Mouse (Mus musculus): Measurements from ENCODE around the gene Rgs14. TPM values are rescaled to one million over a fixed set of nuclear protein-coding genes. Genes with fewer than 3 reads are reported as not detected.

Gene Rgs14
- 0.15 and 0.31 TPM in 2 replicates for polyA plus RNA-seq (2014; fragmentation: Nextera tagmentation; extraction: Ambion mirVana)

DNA sequence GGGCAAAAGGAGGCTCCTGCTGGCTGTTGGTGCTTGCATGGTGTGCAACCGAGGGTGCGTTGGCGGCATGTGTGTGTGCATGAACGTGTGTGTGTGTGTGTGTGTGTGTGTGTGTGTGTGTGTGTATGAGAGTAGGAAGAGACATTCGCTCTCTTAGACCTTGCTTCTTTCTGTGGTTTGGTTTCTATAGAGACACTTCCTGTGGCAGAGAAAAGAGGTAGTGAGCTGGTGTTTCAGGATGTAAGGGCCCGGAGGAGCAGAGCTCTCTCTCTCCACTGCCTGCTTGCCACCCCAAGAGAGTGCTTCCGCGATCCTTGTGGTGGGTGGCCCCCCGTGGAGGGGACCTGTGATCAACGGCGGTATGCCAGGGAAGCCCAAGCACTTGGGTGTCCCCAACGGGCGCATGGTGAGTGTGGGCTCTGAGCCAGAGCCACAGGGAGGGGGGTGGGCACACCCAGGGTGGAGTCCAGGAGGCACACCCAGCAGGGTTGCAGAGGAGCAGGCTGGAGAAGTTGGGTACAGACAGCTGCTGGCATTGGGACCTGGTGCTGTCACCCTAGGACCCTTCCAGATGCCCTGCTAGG, at the start of gene Rgs14:
Rgs14 (plus strand) TSS at position 202 of the 584 bp plus-strand sequence.
- no peaks in the 10 kb centered on the region for H3K4me1 ChIP-seq (ENCODE audit: control insufficient read depth, insufficient read depth, low read length)
- no peak within 1 kb of the TSS; the same call in 1 of the 2 replicates for H3K4me2 ChIP-seq
- H3K9ac ChIP-seq (ENCODE audit: low read depth, low read length), result no peak within 1 kb of the TSS
- no peaks in the 10 kb centered on the region for H3K36me3 ChIP-seq (ENCODE audit: control insufficient read depth, insufficient read depth, low read length)
- no peak within 1 kb of the TSS for H3K4me3 ChIP-seq (ENCODE audit: low read depth, low read length)
- H3K27me3 ChIP-seq (ENCODE audit: control insufficient read depth, insufficient read depth, low read length), result peaks cover 33% of the 10 kb centered on the region
- no peak for ATAC-seq (replicated peaks; ENCODE audit: insufficient number of reproducible peaks, low FRiP score, low TSS enrichment)
- no peaks in the 10 kb centered on the region for H3K9me3 ChIP-seq (replicated peaks; ENCODE audit: control insufficient read depth, low read length)
- 52% methylated on average over 13 of the region's 13 CpGs for WGBS (ENCODE audit: insufficient replicate concordance)
- H3K27ac ChIP-seq (ENCODE audit: low read depth, low read length), result no peak within 1 kb of the TSS

DNA sequence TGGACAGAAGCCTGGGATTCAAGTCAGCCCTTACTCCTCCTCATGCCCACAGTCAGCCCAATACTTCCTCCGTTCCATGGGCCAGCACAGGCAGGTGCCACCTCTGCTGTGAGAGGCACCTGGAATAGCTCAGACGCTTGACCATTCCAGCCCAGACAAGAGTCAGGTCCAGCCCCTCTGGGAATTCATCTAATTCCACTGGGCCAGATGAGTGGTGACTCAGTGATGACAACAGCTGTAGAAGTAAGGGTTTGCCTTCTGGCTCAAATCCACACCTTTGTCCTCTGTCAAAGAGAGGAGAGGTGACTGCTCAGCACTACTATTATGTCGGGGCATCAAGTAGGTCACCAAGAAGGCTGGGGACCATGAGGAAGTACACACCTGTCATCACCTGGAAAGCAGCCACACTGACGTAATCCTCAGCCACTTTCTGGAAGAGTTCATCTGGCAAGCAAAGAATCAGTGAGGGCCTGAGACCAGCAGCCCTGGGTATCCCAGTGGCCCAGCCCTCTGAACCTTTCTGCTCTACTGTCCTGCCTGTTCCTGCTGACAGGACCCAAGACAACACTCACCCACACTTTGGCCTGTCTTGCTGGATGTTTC, 49.5 kb upstream of the Rgs14 start, which contains the start of gene Prelid1:
Prelid1 (plus strand) TSS at position 570 of the 603 bp plus-strand sequence.
- Histone ChIP-seq H3K4me2 (peak within 1 kb of the TSS; percentile 86), H3K9ac (ENCODE audit: low read depth, low read length) (peak within 1 kb of the TSS; percentile 89), H3K4me3 (ENCODE audit: low read depth, low read length) (peak within 1 kb of the TSS; percentile 81), H3K9me3 (replicated peaks; ENCODE audit: control insufficient read depth, low read length) (no peaks in the 10 kb centered on the region), H3K4me1 (ENCODE audit: control insufficient read depth, insufficient read depth, low read length) (peaks cover 22% of the 10 kb centered on the region), H3K27me3 (ENCODE audit: control insufficient read depth, insufficient read depth, low read length) (no peaks in the 10 kb centered on the region), H3K27ac (ENCODE audit: low read depth, low read length) (no peak within 1 kb of the TSS), H3K36me3 (ENCODE audit: control insufficient read depth, insufficient read depth, low read length) (peaks cover 16% of the 10 kb centered on the region)
- no peak for ATAC-seq (replicated peaks; ENCODE audit: insufficient number of reproducible peaks, low FRiP score, low TSS enrichment)
- WGBS (ENCODE audit: insufficient replicate concordance), result 64% methylated on average over 4 of the region's 4 CpGs

DNA sequence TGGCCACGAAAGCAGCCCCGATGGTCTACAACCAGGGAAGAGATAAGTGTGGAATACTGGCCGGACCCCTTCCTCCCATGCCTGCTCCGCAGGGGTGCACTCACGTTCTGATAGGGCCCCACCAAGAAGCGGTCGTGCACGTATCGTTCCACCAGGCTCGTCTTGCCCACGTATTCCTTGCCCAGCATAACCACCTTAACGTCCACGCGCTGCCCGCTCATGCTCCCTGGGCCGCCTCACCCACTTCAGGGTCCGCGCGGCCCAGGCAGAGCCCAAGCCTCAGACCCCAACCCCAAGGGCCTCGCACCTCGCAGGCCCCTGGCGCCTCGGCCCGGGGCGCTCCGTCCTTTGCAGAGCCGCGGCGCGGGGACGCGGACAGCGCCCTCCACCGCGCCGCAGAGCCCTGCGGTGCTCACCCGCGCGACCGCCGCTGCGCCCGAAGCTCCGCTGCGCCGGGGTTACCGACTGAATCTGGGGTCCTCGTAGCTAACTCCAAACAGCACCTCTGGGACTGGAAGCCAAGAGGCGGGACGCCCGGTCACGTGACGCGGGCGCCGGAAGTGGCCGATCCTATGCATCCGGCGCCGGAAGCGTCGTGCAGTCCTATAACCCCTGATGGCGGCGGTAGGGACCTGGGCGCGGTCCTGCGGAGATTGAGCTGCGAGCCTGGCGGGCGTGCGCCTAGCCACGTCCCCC, 48.0 kb upstream of the Rgs14 start, which contains the start of gene Rab24:
Rab24 (minus strand) TSS at position 513 of the 696 bp plus-strand sequence.
- WGBS (ENCODE audit: insufficient replicate concordance), result under 1% methylated on average over 73 of the region's 73 CpGs
- peaks cover 22% of the 10 kb centered on the region for H3K4me1 ChIP-seq (ENCODE audit: control insufficient read depth, insufficient read depth, low read length)
- H3K9ac ChIP-seq (ENCODE audit: low read depth, low read length), result peak within 1 kb of the TSS; percentile 89
- H3K4me2 ChIP-seq, result peak within 1 kb of the TSS; percentile 86
- H3K27me3 ChIP-seq (ENCODE audit: control insufficient read depth, insufficient read depth, low read length), result no peaks in the 10 kb centered on the region
- H3K36me3 ChIP-seq (ENCODE audit: control insufficient read depth, insufficient read depth, low read length), result peaks cover 26% of the 10 kb centered on the region
- peak within 1 kb of the TSS; percentile 68 for H3K27ac ChIP-seq (ENCODE audit: low read depth, low read length)
- ATAC-seq (replicated peaks; ENCODE audit: insufficient number of reproducible peaks, low FRiP score, low TSS enrichment), result peak; percentile 81
- H3K9me3 ChIP-seq (replicated peaks; ENCODE audit: control insufficient read depth, low read length), result no peaks in the 10 kb centered on the region
- H3K4me3 ChIP-seq (ENCODE audit: low read depth, low read length), result peak within 1 kb of the TSS; percentile 81

DNA sequence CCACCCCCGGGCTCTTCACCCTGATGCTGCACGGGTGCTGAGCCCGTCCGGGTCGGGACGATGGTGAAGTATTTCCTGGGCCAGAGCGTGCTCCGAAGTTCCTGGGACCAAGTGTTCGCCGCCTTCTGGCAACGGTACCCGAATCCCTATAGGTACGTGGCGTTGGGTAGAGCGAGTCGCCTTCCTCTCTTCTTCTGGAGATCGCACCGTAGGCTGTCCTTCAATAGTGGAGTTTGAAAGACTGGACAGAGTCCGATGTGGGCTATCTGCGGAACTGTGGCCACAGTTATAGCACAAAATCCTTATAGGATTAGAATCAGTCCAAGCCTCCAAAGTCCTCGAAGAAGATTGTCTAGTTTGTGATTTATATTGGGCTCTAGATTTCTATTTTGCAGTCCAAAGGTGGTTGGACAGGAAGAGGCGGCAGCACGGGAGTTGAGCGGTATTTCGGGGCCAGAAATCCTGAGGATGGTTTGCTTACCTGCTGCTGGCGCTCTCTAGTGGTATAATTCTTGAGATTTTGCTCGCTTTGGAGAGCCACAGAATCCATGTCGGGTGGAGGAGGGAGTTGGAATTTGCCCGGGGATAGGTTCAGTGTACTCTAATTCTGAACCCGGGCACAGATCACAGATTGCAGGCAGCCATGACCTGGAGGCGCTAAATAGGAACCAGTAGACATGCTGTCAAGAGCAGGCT, 47.3 kb upstream of the Rgs14 start:
- WGBS (ENCODE audit: insufficient replicate concordance), result under 1% methylated on average over 31 of the region's 31 CpGs
- no peaks in the 10 kb centered on the region for H3K9me3 ChIP-seq (replicated peaks; ENCODE audit: control insufficient read depth, low read length)
- H3K9ac ChIP-seq (ENCODE audit: low read depth, low read length), result peak overlapping the region; percentile 89
- peak overlapping the region; percentile 81 for H3K4me3 ChIP-seq (ENCODE audit: low read depth, low read length)
- H3K4me2 ChIP-seq, result peak overlapping the region; percentile 86
- no peak for ATAC-seq (replicated peaks; ENCODE audit: insufficient number of reproducible peaks, low FRiP score, low TSS enrichment)
- H3K27me3 ChIP-seq (ENCODE audit: control insufficient read depth, insufficient read depth, low read length), result no peaks in the 10 kb centered on the region
- H3K27ac ChIP-seq (ENCODE audit: low read depth, low read length), result peak overlapping the region; percentile 68
- H3K36me3 ChIP-seq (ENCODE audit: control insufficient read depth, insufficient read depth, low read length), result peaks cover 21% of the 10 kb centered on the region
- H3K4me1 ChIP-seq (ENCODE audit: control insufficient read depth, insufficient read depth, low read length), result peaks cover 22% of the 10 kb centered on the region

DNA sequence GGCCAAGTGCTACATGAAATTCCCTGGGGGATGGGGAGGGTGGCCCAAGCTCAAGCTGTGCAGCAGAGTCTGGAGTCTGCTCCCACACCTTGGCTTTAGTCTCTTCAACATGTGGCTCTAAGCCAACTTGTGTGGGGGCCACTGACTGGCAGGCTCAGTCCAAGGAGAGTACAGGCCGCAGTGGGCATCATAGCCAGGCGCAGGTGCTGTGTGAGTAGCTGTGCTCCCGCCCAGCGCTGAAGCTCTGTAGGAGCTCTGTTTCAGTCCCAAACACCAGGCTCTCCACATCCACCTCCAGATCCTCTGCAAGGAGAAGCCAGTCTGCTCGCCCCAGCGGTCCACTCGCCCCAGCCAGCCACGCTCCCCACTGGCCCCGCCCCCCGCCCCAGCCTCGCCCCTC, 43.9 kb upstream of the Rgs14 start:
- 76% methylated on average over 11 of the region's 11 CpGs for WGBS (ENCODE audit: insufficient replicate concordance)
- Histone ChIP-seq H3K4me3 (ENCODE audit: low read depth, low read length) (no peak overlapping the region), H3K4me1 (ENCODE audit: control insufficient read depth, insufficient read depth, low read length) (peaks cover 35% of the 10 kb centered on the region), H3K36me3 (ENCODE audit: control insufficient read depth, insufficient read depth, low read length) (peaks cover 18% of the 10 kb centered on the region), H3K27ac (ENCODE audit: low read depth, low read length) (no peak overlapping the region), H3K9ac (ENCODE audit: low read depth, low read length) (no peak overlapping the region), H3K4me2 (no peak overlapping the region), H3K9me3 (replicated peaks; ENCODE audit: control insufficient read depth, low read length) (no peaks in the 10 kb centered on the region), H3K27me3 (ENCODE audit: control insufficient read depth, insufficient read depth, low read length) (peaks cover 6% of the 10 kb centered on the region)
- ATAC-seq (replicated peaks; ENCODE audit: insufficient number of reproducible peaks, low FRiP score, low TSS enrichment), result no peak

DNA sequence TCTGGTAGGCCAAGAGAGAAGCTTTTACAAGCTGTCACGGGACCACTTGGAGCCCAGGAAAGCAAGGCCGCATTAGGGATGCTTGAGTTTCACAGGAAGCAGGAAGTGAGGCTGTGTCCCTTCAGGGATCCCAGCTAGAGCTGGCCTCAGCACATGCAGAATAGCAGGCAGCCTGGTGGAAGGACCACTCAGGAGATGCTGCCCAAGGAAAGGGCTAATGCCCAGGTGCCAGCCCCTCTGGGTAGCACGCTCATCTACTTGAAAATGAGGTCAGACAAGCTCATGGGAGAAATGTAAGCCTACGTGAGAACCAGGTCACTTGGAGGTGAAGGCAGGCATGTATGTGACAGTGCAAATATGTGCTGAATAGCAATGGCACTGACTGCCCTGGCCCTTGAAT, 42.4 kb upstream of the Rgs14 start:
- Histone ChIP-seq H3K27ac (ENCODE audit: low read depth, low read length) (no peak overlapping the region), H3K9me3 (replicated peaks; ENCODE audit: control insufficient read depth, low read length) (no peaks in the 10 kb centered on the region), H3K4me2 (no peak overlapping the region), H3K9ac (ENCODE audit: low read depth, low read length) (no peak overlapping the region), H3K4me3 (ENCODE audit: low read depth, low read length) (no peak overlapping the region), H3K36me3 (ENCODE audit: control insufficient read depth, insufficient read depth, low read length) (peaks cover 18% of the 10 kb centered on the region), H3K4me1 (ENCODE audit: control insufficient read depth, insufficient read depth, low read length) (peaks cover 34% of the 10 kb centered on the region), H3K27me3 (ENCODE audit: control insufficient read depth, insufficient read depth, low read length) (peaks cover 6% of the 10 kb centered on the region)
- WGBS (ENCODE audit: insufficient replicate concordance), result 38% methylated on average over 4 of the region's 4 CpGs
- no peak for ATAC-seq (replicated peaks; ENCODE audit: insufficient number of reproducible peaks, low FRiP score, low TSS enrichment)

DNA sequence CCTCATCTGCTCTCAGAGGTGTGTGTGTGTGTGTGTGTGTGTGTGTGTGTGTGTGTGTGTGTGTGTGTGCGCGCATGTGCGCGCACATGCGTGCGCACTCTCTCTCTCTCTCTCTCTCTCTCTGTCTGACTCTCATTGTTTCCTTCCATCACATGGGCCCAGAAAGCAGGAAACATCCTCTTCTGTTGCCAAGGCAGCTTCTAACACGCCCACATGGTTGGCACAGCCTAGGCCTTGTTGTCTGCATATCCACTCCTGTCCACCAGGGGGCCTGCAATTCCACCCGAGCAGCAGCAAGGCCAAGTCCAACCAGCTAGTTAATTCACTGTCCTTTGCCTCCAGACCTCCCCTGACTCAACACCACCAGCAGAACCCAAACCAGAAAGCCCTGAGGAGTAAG, 41.9 kb upstream of the Rgs14 start:
- ATAC-seq (replicated peaks; ENCODE audit: insufficient number of reproducible peaks, low FRiP score, low TSS enrichment), result no peak
- Histone ChIP-seq H3K9ac (ENCODE audit: low read depth, low read length) (peak overlapping the region; percentile 84; the same call in 1 of the 2 replicates), H3K4me3 (ENCODE audit: low read depth, low read length) (peak overlapping the region; percentile 70), H3K27me3 (ENCODE audit: control insufficient read depth, insufficient read depth, low read length) (peaks cover 6% of the 10 kb centered on the region), H3K4me2 (peak overlapping the region; percentile 94), H3K4me1 (ENCODE audit: control insufficient read depth, insufficient read depth, low read length) (peaks cover 32% of the 10 kb centered on the region), H3K36me3 (ENCODE audit: control insufficient read depth, insufficient read depth, low read length) (peaks cover 18% of the 10 kb centered on the region), H3K27ac (ENCODE audit: low read depth, low read length) (no peak overlapping the region), H3K9me3 (replicated peaks; ENCODE audit: control insufficient read depth, low read length) (no peaks in the 10 kb centered on the region)
- WGBS (ENCODE audit: insufficient replicate concordance), result 37% methylated on average over 8 of the region's 8 CpGs

DNA sequence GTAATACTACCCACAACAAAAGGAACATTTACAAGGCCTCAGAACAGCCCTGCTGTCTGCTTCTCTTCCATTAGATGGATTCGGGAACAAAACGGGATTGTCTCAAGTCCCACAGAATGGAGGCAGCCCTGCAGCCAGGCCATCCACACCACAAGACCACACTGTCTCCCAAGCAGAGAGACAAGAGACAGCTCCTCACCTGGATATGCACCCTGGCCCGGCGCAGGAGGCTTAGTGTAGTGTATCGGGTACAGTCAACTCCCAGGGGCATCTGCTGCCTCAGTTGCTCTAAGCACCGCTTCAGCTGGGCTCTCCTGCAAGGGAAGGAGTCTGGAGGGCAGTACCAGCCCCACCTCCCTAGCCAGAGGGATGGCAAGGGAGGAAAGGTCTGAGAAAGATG, 41.4 kb upstream of the Rgs14 start:
- Histone ChIP-seq H3K4me3 (ENCODE audit: low read depth, low read length) (peak overlapping the region; percentile 70), H3K4me2 (peak overlapping the region; percentile 94), H3K27ac (ENCODE audit: low read depth, low read length) (no peak overlapping the region), H3K27me3 (ENCODE audit: control insufficient read depth, insufficient read depth, low read length) (peaks cover 6% of the 10 kb centered on the region), H3K4me1 (ENCODE audit: control insufficient read depth, insufficient read depth, low read length) (peaks cover 27% of the 10 kb centered on the region), H3K9ac (ENCODE audit: low read depth, low read length) (peak overlapping the region; percentile 84; the same call in 1 of the 2 replicates), H3K36me3 (ENCODE audit: control insufficient read depth, insufficient read depth, low read length) (peaks cover 18% of the 10 kb centered on the region), H3K9me3 (replicated peaks; ENCODE audit: control insufficient read depth, low read length) (no peaks in the 10 kb centered on the region)
- no peak for ATAC-seq (replicated peaks; ENCODE audit: insufficient number of reproducible peaks, low FRiP score, low TSS enrichment)
- WGBS (ENCODE audit: insufficient replicate concordance), result 81% methylated on average over 6 of the region's 6 CpGs
